Mouse (Mus musculus) limb, embryonic 12.5 days (tissue): ENCODE data around the gene N4bp1. TPM values are rescaled to one million over a fixed set of nuclear protein-coding genes. Genes with fewer than 3 reads are reported as not detected.
A peak's percentile ranks its signal among the peaks of the same experiment; 100 is the strongest.

Experiments
- ATAC-seq: fragments of 200-750 bp; cut with Nextera tagmentation; 2 replicates; pipeline ENCODE4 v1.8.0; 2017; ENCODE audit warnings: low read depth, moderate TSS enrichment; ENCODE audit not compliant: insufficient number of reproducible peaks, insufficient read depth, low FRiP score, low TSS enrichment
- H3K27ac ChIP-seq: fragments of 300-500 bp; sonication (generic); 2 replicates; pipeline ENCODE4 v1.5.1; 2016; ENCODE audit warnings: mild to moderate bottlenecking, moderate library complexity
- H3K27me3 ChIP-seq: fragments of 300-500 bp; sonication (generic); 2 replicates; pipeline ENCODE4 v1.6.1; 2016; ENCODE audit warnings: mild to moderate bottlenecking, moderate library complexity
- H3K36me3 ChIP-seq: fragments of 300-500 bp; sonication (generic); 2 replicates; pipeline ENCODE4 v1.6.1; 2016; ENCODE audit warnings: mild to moderate bottlenecking, moderate library complexity
- H3K4me1 ChIP-seq: fragments of 300-500 bp; sonication (generic); replicated peaks from 2 replicates; pipeline ENCODE4 v1.6.1; 2016
- H3K4me2 ChIP-seq: fragments of 300-500 bp; sonication (generic); 2 replicates; pipeline ENCODE4 v1.6.1; 2016; ENCODE audit warnings: mild to moderate bottlenecking, moderate library complexity
- H3K4me3 ChIP-seq: fragments of 300-500 bp; sonication (generic); replicated peaks from 2 replicates; pipeline ENCODE4 v1.5.1; 2016; ENCODE audit warnings: mild to moderate bottlenecking
- H3K9ac ChIP-seq: fragments of 300-500 bp; sonication (generic); replicated peaks from 2 replicates; pipeline ENCODE4 v1.6.1; 2016; ENCODE audit warnings: mild to moderate bottlenecking, moderate library complexity
- H3K9me3 ChIP-seq: fragments of 300-500 bp; sonication (generic); 2 replicates; pipeline ENCODE4 v1.6.1; 2016; ENCODE audit warnings: mild to moderate bottlenecking, moderate library complexity
- WGBS: fragments of 180-500 bp; shearing (Covaris S2); methylation state at CpG from one replicate; pipeline ENCODE4 v1.1.7; 2016; 5-methylcytosine and 5-hydroxymethylcytosine counted together
- polyA plus RNA-seq: library from polyadenylated mRNA; unstranded; fragments of >200 nt; fragmentation: Nextera tagmentation; extraction: Ambion mirVana; gene quantifications from 2 replicates; pipeline ENCODE4 v1.2.1, GENCODE M21; 2016

The N4bp1 gene
- polyA plus RNA-seq, 1 experiment from 2014 or later: 12.4 TPM

DNA sequence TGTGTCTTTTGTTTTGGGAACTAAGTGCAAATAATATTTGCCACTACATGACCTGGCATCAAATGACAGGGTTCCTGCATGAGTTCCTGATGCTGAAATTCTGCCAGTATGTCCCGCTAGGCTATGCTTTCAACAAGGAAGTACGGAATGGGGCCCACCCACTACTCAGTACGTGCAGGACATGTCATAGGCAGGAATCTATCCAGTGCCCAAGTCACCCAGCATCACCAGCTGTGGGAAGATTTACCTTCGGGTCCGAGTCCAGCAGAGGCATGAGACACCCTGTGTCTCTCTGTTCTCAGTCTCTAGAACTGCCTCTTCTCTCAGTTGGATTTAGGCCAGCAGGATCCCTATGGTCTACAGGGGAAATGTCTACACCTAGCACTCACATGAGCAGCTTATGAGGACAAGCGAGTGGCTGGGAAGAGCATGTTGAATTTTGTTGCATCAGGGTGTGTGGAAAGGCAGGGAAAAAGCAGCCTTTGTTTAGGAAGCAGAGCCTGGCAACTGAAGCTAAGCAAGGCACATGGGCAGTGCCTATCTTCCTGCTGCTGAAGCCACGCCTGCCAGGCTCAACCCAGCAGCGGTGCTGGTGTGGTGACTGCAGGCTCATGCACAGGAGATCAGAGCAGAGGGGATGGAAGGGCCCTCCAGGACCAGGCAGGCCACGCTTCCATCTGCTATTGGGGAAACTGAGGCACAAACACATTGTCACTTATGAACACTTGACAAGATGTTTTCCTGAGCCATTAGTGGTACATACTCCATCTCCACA, 59.2 kb downstream of the N4bp1 start:
- Histone ChIP-seq H3K4me1 (peaks cover 6% of the 10 kb centered on the region), H3K27me3 (no peaks in the 10 kb centered on the region), H3K4me3 (no peak overlapping the region), H3K27ac (no peak overlapping the region), H3K4me2 (no peak overlapping the region), H3K9ac (no peak overlapping the region), H3K36me3 (no peaks in the 10 kb centered on the region), H3K9me3 (no peaks in the 10 kb centered on the region)
- WGBS: 83% methylated on average over 9 of the region's 9 CpGs
- no peak for ATAC-seq

DNA sequence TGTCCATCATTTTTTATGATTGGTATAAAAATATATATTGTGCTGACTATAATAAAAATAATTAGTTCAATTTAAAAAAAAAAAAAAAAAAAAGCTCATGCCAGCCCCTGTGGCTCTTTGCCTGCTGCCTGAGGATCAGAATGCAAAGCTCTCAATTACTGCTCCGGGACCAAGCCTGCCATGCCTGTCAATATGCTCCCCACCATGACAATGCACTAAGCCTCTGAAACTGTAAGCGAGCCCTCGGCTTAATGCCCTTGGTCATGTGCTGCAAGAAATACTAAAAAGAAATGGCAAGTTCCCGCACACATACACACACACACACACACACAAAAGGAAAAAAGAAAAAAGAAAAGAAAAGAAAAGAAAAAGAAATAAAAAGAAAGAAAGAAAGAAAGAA, 60.3 kb downstream of the N4bp1 start:
- Histone ChIP-seq H3K4me3 (no peak overlapping the region), H3K9ac (no peak overlapping the region), H3K9me3 (no peaks in the 10 kb centered on the region), H3K36me3 (no peaks in the 10 kb centered on the region), H3K4me1 (peaks cover 17% of the 10 kb centered on the region), H3K27ac (no peak overlapping the region), H3K4me2 (no peak overlapping the region), H3K27me3 (no peaks in the 10 kb centered on the region)
- no peak for ATAC-seq
- WGBS: 66% methylated on average over 4 of the region's 4 CpGs

DNA sequence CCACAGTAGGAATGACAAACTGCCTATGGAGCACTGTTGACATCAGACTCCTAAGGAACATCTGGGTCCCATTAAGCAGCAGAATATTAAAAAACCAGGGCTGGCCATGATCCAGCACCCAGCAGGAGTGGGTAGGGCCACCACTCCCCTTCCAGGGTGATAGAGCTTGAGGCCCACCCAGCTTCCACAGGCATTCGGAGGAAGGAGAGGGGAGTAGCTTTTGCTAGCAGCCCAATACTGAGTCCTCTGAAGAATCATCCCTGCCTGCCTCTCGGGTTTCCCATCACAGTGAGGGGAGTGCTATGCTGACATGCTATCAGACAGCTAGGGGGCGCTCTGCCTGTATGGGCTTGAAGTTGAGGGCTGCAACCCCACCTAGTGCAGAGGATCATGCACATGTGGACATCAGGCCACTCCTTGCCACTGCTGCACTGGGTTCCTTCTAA, 64.3 kb downstream of the N4bp1 start:
- Histone ChIP-seq H3K4me2 (0 out of 2 replicates have a peak overlapping the region, but pooled peaks have one; percentile 6), H3K27me3 (no peaks in the 10 kb centered on the region), H3K9me3 (no peaks in the 10 kb centered on the region), H3K9ac (no peak overlapping the region), H3K27ac (peak overlapping the region; percentile 86), H3K4me1 (peaks cover 24% of the 10 kb centered on the region), H3K36me3 (no peaks in the 10 kb centered on the region), H3K4me3 (no peak overlapping the region)
- peak; percentile 93 for ATAC-seq
- 2% methylated on average over 3 of the region's 3 CpGs for WGBS

DNA sequence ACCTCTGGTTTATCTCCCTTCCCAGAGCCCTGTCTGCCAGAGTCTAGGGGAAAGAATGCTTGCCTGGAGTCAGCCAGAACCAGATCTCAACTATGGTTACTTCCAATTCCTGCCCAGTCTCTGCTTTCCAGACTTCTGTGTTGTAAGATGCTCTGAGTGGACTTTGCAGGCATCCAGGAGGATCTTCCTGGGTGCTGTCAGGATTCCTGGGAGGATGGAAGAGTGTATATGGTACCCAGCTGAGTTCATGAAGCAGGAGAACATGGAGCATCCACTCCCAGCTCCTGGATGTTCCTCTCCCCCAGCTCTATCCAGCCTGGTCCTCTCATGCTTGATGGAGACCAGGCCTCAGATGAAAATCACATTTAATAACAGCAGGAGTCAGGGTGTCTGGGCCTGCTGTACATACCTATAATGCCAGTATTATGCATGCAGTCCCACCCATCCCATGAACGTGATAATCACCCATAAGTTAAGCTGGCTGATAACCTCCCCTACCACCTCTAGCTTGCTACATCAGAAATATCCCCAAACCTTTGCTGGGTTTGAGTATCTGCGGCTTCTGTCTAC, 64.8 kb downstream of the N4bp1 start:
- Histone ChIP-seq H3K4me1 (peaks cover 24% of the 10 kb centered on the region), H3K4me2 (0 out of 2 replicates have a peak overlapping the region, but pooled peaks have one; percentile 6), H3K9me3 (no peaks in the 10 kb centered on the region), H3K27me3 (no peaks in the 10 kb centered on the region), H3K27ac (peak overlapping the region; percentile 86), H3K9ac (no peak overlapping the region), H3K4me3 (no peak overlapping the region), H3K36me3 (no peaks in the 10 kb centered on the region)
- 27% methylated on average over 2 of the region's 2 CpGs for WGBS
- ATAC-seq: no peak; the same call in 1 of the 2 replicates

DNA sequence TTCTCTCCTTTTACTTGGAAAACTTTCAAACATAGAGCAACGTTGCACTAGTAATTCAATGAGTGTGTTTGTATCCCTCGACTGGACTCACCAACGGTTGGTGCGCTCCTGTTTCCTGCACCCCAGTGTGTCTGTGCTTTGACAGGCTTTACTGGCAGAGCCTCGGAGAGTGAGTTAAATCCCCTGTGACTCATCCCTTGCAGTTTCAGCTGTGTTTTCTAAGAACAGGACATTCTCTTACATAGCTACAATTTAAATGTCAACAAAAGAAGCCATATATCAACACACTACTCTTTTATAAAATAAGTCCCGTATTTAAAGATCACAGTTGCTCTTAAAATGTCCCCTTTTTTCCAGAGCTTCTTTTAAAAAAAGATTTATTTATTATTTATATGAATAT, 65.6 kb downstream of the N4bp1 start:
- ATAC-seq: no peak
- H3K4me3 ChIP-seq: no peak overlapping the region
- H3K9ac ChIP-seq: no peak overlapping the region
- no peaks in the 10 kb centered on the region for H3K9me3 ChIP-seq
- H3K4me2 ChIP-seq: no peak overlapping the region
- no peak overlapping the region for H3K27ac ChIP-seq
- no peaks in the 10 kb centered on the region for H3K27me3 ChIP-seq
- WGBS: 59% methylated on average over 6 of the region's 6 CpGs
- H3K36me3 ChIP-seq: no peaks in the 10 kb centered on the region
- peaks cover 24% of the 10 kb centered on the region for H3K4me1 ChIP-seq

DNA sequence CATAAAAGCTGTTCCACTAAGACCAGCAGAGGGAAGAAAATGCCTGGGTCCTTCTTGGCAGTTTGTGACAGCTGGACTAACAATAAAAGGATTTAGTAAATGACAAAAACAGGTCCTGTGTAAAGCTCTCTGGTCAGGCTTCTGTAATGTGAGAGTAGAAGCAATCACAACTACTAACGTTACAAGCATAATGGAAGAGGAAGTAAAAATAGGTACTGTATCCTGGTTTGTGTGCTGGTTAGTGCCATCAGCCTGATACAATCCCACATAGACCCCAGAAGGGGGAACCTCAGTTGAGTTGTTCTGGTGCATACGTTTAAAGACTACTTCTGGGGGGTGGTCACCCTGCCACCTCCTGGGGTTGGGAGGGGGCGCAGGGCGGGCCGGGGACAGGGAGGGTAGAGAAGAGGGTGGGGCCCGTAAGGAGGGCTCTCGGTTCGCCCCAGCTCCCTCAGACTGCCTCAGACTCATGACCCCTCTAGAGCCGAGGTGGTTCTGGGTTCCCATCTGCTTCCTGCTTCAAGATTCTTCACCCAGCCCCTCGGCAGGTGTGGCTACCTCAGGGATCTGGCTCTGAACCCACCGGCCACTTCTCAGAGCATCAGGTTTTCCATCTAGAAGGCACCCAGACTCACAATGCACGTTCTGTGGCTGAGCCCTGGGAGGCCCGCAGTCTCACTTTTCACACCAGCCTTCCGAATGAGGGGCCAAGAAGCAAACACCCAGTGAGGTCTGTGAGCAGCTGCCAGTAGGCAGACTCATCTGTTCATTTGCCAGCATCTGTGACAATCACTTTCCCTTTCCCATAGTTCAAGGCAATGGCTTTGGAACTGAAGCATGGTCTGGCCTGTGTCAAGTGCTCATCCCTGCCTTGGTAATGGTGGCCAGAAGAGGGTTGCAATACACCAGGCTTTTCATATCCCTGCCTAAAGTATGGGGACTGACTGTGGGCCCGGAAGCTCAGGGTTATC, 75.8 kb downstream of the N4bp1 start:
- ATAC-seq: no peak
- no peak overlapping the region for H3K9ac ChIP-seq
- H3K4me3 ChIP-seq: no peak overlapping the region
- H3K4me1 ChIP-seq: 0 out of 2 replicates have a peak, but pooled peaks cover 6% of the 10 kb centered on the region
- H3K27ac ChIP-seq: 0 out of 2 replicates have a peak overlapping the region, but pooled peaks have one; percentile 35
- H3K4me2 ChIP-seq: no peak overlapping the region
- H3K27me3 ChIP-seq: no peaks in the 10 kb centered on the region
- 76% methylated on average over 15 of the region's 15 CpGs for WGBS
- no peaks in the 10 kb centered on the region for H3K36me3 ChIP-seq
- no peaks in the 10 kb centered on the region for H3K9me3 ChIP-seq

DNA sequence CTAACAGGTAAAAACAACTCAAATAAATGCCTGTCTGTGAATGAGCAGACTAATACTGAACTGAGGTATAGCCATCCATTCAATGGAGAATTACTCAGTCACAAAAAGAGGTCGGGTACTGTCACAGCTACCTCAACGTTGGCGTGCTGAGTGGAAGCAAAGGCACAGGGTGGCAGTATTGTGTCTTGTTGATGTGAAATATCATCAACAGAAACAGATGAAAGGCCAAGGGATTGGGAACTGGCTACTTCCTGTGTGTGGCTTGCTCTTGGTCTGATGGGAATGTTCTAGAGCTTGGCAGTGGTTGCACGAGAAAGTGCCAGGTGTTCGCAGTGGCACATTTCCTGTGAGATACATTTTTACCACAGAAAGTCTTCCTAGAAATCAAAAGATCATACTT, 76.8 kb downstream of the N4bp1 start:
- H3K4me3 ChIP-seq: no peak overlapping the region
- 0 out of 2 replicates have a peak, but pooled peaks cover 6% of the 10 kb centered on the region for H3K4me1 ChIP-seq
- ATAC-seq: no peak
- no peak overlapping the region for H3K9ac ChIP-seq
- H3K27ac ChIP-seq: no peak overlapping the region
- no peaks in the 10 kb centered on the region for H3K9me3 ChIP-seq
- H3K4me2 ChIP-seq: no peak overlapping the region
- 70% methylated on average over 5 of the region's 5 CpGs for WGBS
- H3K27me3 ChIP-seq: no peaks in the 10 kb centered on the region
- no peaks in the 10 kb centered on the region for H3K36me3 ChIP-seq

DNA sequence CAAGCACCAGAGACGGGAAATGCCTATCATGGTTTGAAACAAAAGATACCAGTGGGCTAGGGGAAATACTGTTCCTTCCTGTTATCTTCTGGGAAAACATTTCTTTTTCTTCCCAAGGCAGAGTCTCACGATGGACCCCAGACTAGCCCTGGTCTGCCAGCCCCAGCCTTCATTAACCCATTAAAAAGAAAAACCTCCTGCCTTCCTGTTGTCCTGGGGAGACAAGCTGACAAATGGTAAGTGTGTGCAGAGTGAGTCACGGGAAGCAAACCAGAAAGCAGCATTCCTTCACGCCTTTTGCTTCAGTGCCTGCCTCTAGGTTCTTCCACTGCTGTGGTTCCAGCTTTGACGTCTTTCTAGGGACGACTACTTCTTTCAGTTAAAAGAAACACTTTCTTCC, 83.1 kb downstream of the N4bp1 start:
- Histone ChIP-seq H3K27me3 (no peaks in the 10 kb centered on the region), H3K27ac (no peak overlapping the region), H3K4me1 (no peaks in the 10 kb centered on the region), H3K9me3 (no peaks in the 10 kb centered on the region), H3K9ac (no peak overlapping the region), H3K4me3 (no peak overlapping the region), H3K36me3 (no peaks in the 10 kb centered on the region), H3K4me2 (no peak overlapping the region)
- 50% methylated on average over 6 of the region's 6 CpGs for WGBS
- ATAC-seq: no peak

DNA sequence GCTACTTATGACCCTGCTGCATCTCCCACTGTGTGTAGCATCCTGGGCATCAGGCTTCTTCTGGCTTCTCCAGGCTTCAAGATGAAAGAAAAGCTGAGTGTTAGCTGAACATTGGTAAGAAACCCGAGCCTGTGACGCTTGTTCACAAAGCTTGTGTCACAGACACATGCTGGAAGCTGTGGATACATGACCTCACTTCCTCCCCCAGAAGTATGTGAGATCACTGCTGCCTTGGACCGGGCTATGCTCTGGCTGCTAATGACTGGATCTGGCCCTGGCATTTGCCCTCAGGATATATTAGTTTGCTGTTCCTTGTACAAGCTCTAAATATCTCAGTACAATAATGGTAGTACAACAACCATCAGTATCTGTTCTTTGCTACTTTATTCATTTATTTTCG, 84.1 kb downstream of the N4bp1 start:
- no peaks in the 10 kb centered on the region for H3K36me3 ChIP-seq
- H3K4me1 ChIP-seq: no peaks in the 10 kb centered on the region
- ATAC-seq: no peak
- no peaks in the 10 kb centered on the region for H3K27me3 ChIP-seq
- whole genome bisulfite sequencing: 50% methylated on average over 4 of the region's 4 CpGs
- 0 out of 2 replicates have a peak overlapping the region, but pooled peaks have one; percentile 1 for H3K27ac ChIP-seq
- no peaks in the 10 kb centered on the region for H3K9me3 ChIP-seq
- no peak overlapping the region for H3K4me2 ChIP-seq
- no peak overlapping the region for H3K4me3 ChIP-seq
- no peak overlapping the region for H3K9ac ChIP-seq

DNA sequence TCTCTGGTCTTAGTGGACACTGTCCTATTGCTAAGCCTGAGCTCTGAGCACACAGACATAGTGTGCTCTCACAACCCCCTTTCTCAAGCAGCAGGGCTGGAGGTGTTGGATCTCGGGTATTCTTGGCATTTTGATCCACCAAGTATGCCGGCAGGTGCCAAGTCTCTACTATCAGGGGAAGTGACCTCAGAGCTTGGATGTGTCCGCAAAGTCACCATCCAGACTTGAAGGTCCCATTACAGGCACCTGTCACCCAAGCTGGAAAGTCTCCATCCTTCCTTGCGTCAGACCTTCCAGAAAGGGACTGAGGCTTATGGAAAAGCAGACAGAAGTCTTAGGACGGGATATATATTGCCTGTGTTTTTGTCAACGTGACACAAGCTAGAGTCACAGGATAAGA, 86.9 kb downstream of the N4bp1 start:
- no peaks in the 10 kb centered on the region for H3K4me1 ChIP-seq
- no peaks in the 10 kb centered on the region for H3K9me3 ChIP-seq
- no peaks in the 10 kb centered on the region for H3K27me3 ChIP-seq
- H3K4me2 ChIP-seq: no peak overlapping the region
- H3K4me3 ChIP-seq: no peak overlapping the region
- H3K27ac ChIP-seq: no peak overlapping the region
- no peaks in the 10 kb centered on the region for H3K36me3 ChIP-seq
- no peak overlapping the region for H3K9ac ChIP-seq
- WGBS: 92% methylated on average over 6 of the region's 6 CpGs
- no peak for ATAC-seq

DNA sequence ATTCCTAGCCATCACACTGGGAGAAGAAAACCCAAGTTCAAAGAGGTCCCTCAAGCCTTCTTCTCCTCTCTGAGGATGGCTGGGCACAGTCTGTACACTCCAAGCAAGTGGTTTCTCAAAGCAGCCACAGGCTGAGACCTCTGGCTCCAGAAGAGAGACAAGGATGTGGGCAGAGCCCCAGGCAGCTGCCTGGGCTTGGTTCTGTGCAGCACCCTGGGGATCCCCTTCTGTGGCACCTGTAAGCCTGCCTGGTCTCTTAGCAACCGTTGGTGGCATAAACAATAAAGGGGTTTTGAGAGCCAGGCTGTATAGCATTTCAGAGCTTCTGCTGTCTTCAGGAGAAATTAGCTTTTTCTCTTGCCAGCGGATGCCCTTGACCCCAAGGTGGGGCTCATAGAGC, 87.4 kb downstream of the N4bp1 start:
- no peaks in the 10 kb centered on the region for H3K27me3 ChIP-seq
- no peak overlapping the region for H3K4me2 ChIP-seq
- no peaks in the 10 kb centered on the region for H3K9me3 ChIP-seq
- WGBS: 84% methylated on average over 2 of the region's 2 CpGs
- H3K9ac ChIP-seq: no peak overlapping the region
- no peak overlapping the region for H3K4me3 ChIP-seq
- H3K27ac ChIP-seq: no peak overlapping the region
- no peaks in the 10 kb centered on the region for H3K4me1 ChIP-seq
- no peak for ATAC-seq
- no peaks in the 10 kb centered on the region for H3K36me3 ChIP-seq
